In the genomic region with DNA sequence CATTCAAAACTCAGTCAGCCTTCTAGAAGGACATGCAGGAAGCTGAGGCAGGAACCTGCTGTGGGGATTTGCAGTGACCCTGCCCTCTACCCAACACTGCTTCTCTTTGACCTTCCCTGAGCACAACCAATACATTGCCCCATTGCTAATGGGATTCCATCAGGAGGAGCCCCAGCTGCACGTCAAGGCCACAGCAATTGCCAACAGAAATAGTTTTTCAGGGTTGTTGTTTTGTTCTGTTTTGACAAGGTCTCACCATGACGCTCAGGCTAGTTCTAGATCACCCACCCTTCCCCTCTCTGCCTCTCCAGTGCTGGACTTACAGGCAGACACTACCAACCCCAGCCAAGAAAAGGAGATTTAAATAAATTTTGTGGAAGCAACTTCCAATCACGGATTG, we compare ENCODE assay signal across 12 mouse cellular contexts.
"Had no signal": no experiment of that assay in that cellular context is flagged by ENCODE, and none has a peak within 500 bp of the region (broad histone marks: within the 10 kb centered on the region; RNA-seq: fewer than 3 reads in every experiment).

No protein-coding gene starts in this region.

- DNase-seq: retina, postnatal 1 day; right cerebral cortex, adult 18-20 months; right cerebral cortex, postnatal 14 days; right cerebral cortex, postnatal 25 days; right cerebral cortex, postnatal 4 days; spleen, adult 18-20 months; thymus, adult 18-20 months; thymus, adult 2 months; thymus, postnatal 14 days; thymus, postnatal 25 days; thymus, postnatal 36 days; thymus, postnatal 4 days had no signal
